8 mouse cellular contexts compared by ENCODE assay signal in the genomic region with DNA sequence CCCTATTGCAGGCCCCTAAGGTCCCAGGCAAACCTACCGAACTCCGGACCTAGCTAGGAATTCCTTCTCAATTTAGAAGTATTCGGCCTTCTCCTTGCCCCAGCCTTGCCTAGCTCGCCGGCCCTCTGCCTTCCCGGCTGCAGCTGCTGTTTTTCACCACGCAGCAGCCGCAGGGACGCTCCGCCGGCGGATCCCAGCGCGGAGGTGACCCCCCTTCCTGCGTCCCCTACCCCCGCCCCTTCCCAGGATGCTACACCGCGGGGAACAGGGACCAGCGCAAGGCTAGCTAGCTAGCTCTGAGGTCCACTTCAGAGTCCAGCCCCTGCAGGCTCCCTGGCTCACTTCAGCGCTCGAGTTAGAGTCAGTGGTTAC. TPM values are rescaled to one million over a fixed set of nuclear protein-coding genes. Genes with fewer than 3 reads are reported as not detected.
DNase-seq lines count a peak whose midpoint lies in the region; ATAC-seq and TF ChIP-seq lines count a peak whose summit lies in the region.

No protein-coding gene starts in this region.

- TF ChIP-seq POLR2A in lung, adult 2 months (IDR thresholded peaks at IDR 0.05; ENCODE audit: borderline replicate concordance, extremely low read depth, low read depth, low read length) = peak; percentile 21; the same call in 1 of the 2 replicates

- peak overlapping the region; percentile 59 for H3K4me2 ChIP-seq in kidney, embryonic 14.5 days (replicated peaks; ENCODE audit: low read depth, low read length)
- H3K4me2 ChIP-seq in neural tube, embryonic 13.5 days = peak overlapping the region; percentile 65

- WGBS in kidney, embryonic 14.5 days = 18% methylated on average over 21 of the region's 21 CpGs
- 19% methylated on average over 21 of the region's 21 CpGs for WGBS in lung, adult 2 months
- 7% methylated on average over 21 of the region's 21 CpGs for WGBS in neural tube, embryonic 13.5 days

- peak overlapping the region; percentile 72 for H3K9ac ChIP-seq in kidney, embryonic 14.5 days (ENCODE audit: low read depth, low read length)
- H3K9ac ChIP-seq in neural tube, embryonic 13.5 days = peak overlapping the region; percentile 74

- H3K9me3 ChIP-seq in kidney, embryonic 14.5 days (ENCODE audit: control insufficient read depth, low read length) = no peaks in the 10 kb centered on the region
- H3K9me3 ChIP-seq in neural tube, embryonic 13.5 days = no peaks in the 10 kb centered on the region

- peak overlapping the region; percentile 50 for H3K4me3 ChIP-seq in kidney, embryonic 14.5 days (ENCODE audit: low read length)
- peak overlapping the region; percentile 94 for H3K4me3 ChIP-seq in lung, adult 2 months (replicated peaks; ENCODE audit: extremely low read depth, low read depth, low read length)
- peak overlapping the region; percentile 47 for H3K4me3 ChIP-seq in neural tube, embryonic 13.5 days

- DNase-seq in urinary bladder, adult 2 months (ENCODE audit: low spot score) = peak; percentile 34
- DNase-seq in urinary bladder, adult 18-20 months (ENCODE audit: low spot score in 2 of 2) = no peak
- DNase-seq in cerebellum, postnatal 14 days = peak; percentile 44 to 45
- peak; percentile 5 to 12 for DNase-seq in frontal cortex, postnatal 25 days (ENCODE audit: low spot score in 2 of 2)
- DNase-seq in lung, adult 2 months = no peak
- DNase-seq in yolk sac, embryonic 10.5 days (ENCODE audit: low spot score) = peak; percentile 36

- TF ChIP-seq CTCF in lung, adult 2 months (IDR thresholded peaks at IDR 0.05; ENCODE audit: insufficient read depth, low read length) = no peak

- ATAC-seq in kidney, embryonic 14.5 days (ENCODE audit: low FRiP score, low TSS enrichment) = peak; percentile 94
- ATAC-seq in neural tube, embryonic 13.5 days (ENCODE audit: low read depth) = peak; percentile 94

- H3K36me3 ChIP-seq in kidney, embryonic 14.5 days (ENCODE audit: control insufficient read depth, insufficient read depth, low read length) = peaks cover 3% of the 10 kb centered on the region; the same call in 1 of the 2 replicates
- H3K36me3 ChIP-seq in neural tube, embryonic 13.5 days = no peaks in the 10 kb centered on the region

- no peaks in the 10 kb centered on the region; the same call in 1 of the 2 replicates for H3K27me3 ChIP-seq in kidney, embryonic 14.5 days (ENCODE audit: control insufficient read depth, insufficient read depth, low read length)
- H3K27me3 ChIP-seq in neural tube, embryonic 13.5 days = peaks cover 80% of the 10 kb centered on the region

- H3K4me1 ChIP-seq in kidney, embryonic 14.5 days (ENCODE audit: control insufficient read depth, insufficient read depth, low read length) = no peaks in the 10 kb centered on the region
- peaks cover 15% of the 10 kb centered on the region for H3K4me1 ChIP-seq in lung, adult 2 months (ENCODE audit: control insufficient read depth, insufficient read depth, low read length)
- peaks cover 13% of the 10 kb centered on the region for H3K4me1 ChIP-seq in neural tube, embryonic 13.5 days (replicated peaks)

- peak overlapping the region; percentile 80 for H3K27ac ChIP-seq in kidney, embryonic 14.5 days (ENCODE audit: low read depth, low read length)
- peak overlapping the region; percentile 84 for H3K27ac ChIP-seq in neural tube, embryonic 13.5 days (replicated peaks)

RNA-seq across cellular contexts. Expression of gene Tsc22d3, which starts 58.0 kb away (rescaled TPM):
- 99.7 and 126 TPM in 2 replicates for polyA plus RNA-seq in urinary bladder, adult 2 months (2012; rRNA removed)
- polyA plus RNA-seq in kidney, embryonic 14.5 days (2014; fragmentation: Nextera tagmentation; extraction: Ambion mirVana) = 77.8 and 90.2 TPM in 2 replicates
- polyA plus RNA-seq in lung, adult 2 months (2012; rRNA removed) = 128 and 308 TPM in 2 replicates
- polyA plus RNA-seq in neural tube, embryonic 13.5 days (2015; fragmentation: Nextera tagmentation; extraction: Ambion mirVana) = 135 and 143 TPM in 2 replicates

Comparison
In these comparisons a context has a peak if more than half of its experiments do, and no peak if none do; other contexts are left out.
1. DNase-seq: peak in urinary bladder, adult 2 months (single experiment), cerebellum, postnatal 14 days (2 of 2), frontal cortex, postnatal 25 days (2 of 2) and yolk sac, embryonic 10.5 days (single experiment); none in urinary bladder, adult 18-20 months (0 of 2) and lung, adult 2 months (single experiment).
2. Peak in every context shown above with its lines, with median percentiles within 50 percentile points of each other: H3K4me3 ChIP-seq.